17 mouse cellular contexts compared by ENCODE assay signal in the genomic region with DNA sequence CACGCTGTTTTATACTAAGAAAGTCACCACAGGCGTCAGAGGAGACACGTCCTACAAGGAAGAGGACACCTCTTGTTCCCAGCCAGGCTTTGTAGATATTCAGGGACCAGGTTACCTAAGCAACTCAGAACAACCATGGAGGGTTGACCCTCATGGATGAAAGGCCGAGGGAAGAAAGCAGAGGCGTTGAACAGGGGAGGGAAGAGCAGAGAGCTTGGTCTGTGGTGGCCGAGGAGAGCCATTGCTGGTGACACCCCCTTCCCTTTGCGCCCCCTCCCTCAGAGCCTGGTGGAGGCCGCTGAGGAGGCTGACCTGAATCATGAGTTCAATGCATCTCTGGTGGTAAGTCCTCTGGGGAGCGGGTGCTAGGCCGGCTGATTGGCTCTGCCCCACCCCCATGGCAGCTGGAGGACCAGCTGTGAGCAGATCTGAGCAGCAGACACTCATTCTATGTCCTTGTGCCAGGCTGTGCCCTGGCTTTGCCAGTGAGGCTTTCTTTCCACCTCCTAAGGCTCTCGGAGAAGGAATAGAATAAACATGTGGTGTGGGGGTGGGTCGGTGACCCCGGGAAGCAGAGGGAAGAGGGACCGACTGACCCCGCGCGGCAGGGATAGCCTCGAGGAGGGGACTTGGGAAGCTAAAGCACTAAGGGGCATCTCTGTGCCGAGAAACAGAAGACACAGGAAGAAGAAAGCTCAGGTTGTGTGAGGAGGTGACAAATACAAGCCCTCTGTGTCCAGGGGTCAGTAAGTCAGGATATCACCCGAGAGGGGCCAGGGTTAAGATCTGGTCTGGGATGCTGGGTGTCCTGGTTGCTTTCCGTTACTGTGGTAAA. TPM values are rescaled to one million over a fixed set of nuclear protein-coding genes. Genes with fewer than 3 reads are reported as not detected.
DNase-seq lines count a peak whose midpoint lies in the region; ATAC-seq and TF ChIP-seq lines count a peak whose summit lies in the region.
"Had no signal": no experiment of that assay in that cellular context is flagged by ENCODE, and none has a peak within 500 bp of the region (broad histone marks: within the 10 kb centered on the region; RNA-seq: fewer than 3 reads in every experiment).

No protein-coding gene starts in this region.

- no peak for TF ChIP-seq CTCF in layer of hippocampus, adult 2 months (conservative IDR thresholded peaks at IDR 0.05)

- no peaks in the 10 kb centered on the region for H3K36me3 ChIP-seq in embryonic facial prominence, embryonic 15.5 days
- H3K36me3 ChIP-seq: forebrain, embryonic 12.5 days; hindbrain, embryonic 15.5 days; liver, embryonic 12.5 days; lung, embryonic 15.5 days; neural tube, embryonic 12.5 days had no signal

- WGBS in embryonic facial prominence, embryonic 15.5 days = 42% methylated on average over 21 of the region's 21 CpGs

- ATAC-seq in frontal cortex, adult (ENCODE audit: low TSS enrichment) = peak; percentile 47
- ATAC-seq in embryonic facial prominence, embryonic 15.5 days (ENCODE audit: insufficient number of reproducible peaks, low FRiP score, low TSS enrichment, low read depth) = 0 out of 2 replicates have a peak, but pooled peaks have one; percentile 11
- ATAC-seq: liver, embryonic 12.5 days; midbrain, embryonic 16.5 days had no signal

- H3K4me3 ChIP-seq in layer of hippocampus, adult 2 months = no peak overlapping the region
- no peak overlapping the region for H3K4me3 ChIP-seq in embryonic facial prominence, embryonic 15.5 days (replicated peaks)
- H3K4me3 ChIP-seq: forebrain, embryonic 12.5 days; hindbrain, embryonic 15.5 days; liver, embryonic 12.5 days; lung, embryonic 15.5 days; neural tube, embryonic 12.5 days had no signal

- peaks cover 8% of the 10 kb centered on the region for H3K4me1 ChIP-seq in embryonic facial prominence, embryonic 15.5 days
- H3K4me1 ChIP-seq: liver, embryonic 12.5 days had no signal

- 0 out of 2 replicates have a peak, but pooled peaks cover 2% of the 10 kb centered on the region for H3K9me3 ChIP-seq in embryonic facial prominence, embryonic 15.5 days (replicated peaks)
- H3K9me3 ChIP-seq: hindbrain, embryonic 15.5 days; lung, embryonic 15.5 days had no signal

- DNase-seq in frontal cortex, postnatal 14 days (ENCODE audit: low spot score in 2 of 2) = no peak
- DNase-seq in layer of hippocampus, adult 2 months (ENCODE audit: low spot score in 2 of 2) = no peak
- DNase-seq in layer of hippocampus, adult 8-10 months (ENCODE audit: low spot score in 2 of 2) = no peak
- DNase-seq in brain, adult 2 months (ENCODE audit: low read depth, low spot score) = peak; percentile 86
- no peak for DNase-seq in urinary bladder, postnatal 36 days (ENCODE audit: low spot score in 2 of 2)
- DNase-seq in spleen, adult 12 weeks (ENCODE audit: low spot score) = no peak
- DNase-seq: heart, postnatal 14 days; kidney, adult 18-20 months; kidney, postnatal 10 days had no signal

- no peaks in the 10 kb centered on the region for H3K27me3 ChIP-seq in embryonic facial prominence, embryonic 15.5 days
- H3K27me3 ChIP-seq: forebrain, embryonic 12.5 days; hindbrain, embryonic 15.5 days; liver, embryonic 12.5 days; lung, embryonic 15.5 days; neural tube, embryonic 12.5 days had no signal

- no peak overlapping the region for H3K9ac ChIP-seq in embryonic facial prominence, embryonic 15.5 days
- H3K9ac ChIP-seq: forebrain, embryonic 12.5 days; hindbrain, embryonic 15.5 days; liver, embryonic 12.5 days; lung, embryonic 15.5 days; neural tube, embryonic 12.5 days had no signal

- peak overlapping the region; percentile 43; the same call in 1 of the 2 replicates for H3K27ac ChIP-seq in layer of hippocampus, adult 2 months
- H3K27ac ChIP-seq in embryonic facial prominence, embryonic 15.5 days (replicated peaks) = no peak overlapping the region
- H3K27ac ChIP-seq: forebrain, embryonic 12.5 days; hindbrain, embryonic 15.5 days; liver, embryonic 12.5 days; lung, embryonic 15.5 days; neural tube, embryonic 12.5 days had no signal

- no peak overlapping the region for H3K4me2 ChIP-seq in embryonic facial prominence, embryonic 15.5 days (replicated peaks)
- H3K4me2 ChIP-seq: forebrain, embryonic 12.5 days; hindbrain, embryonic 15.5 days; liver, embryonic 12.5 days; lung, embryonic 15.5 days; neural tube, embryonic 12.5 days had no signal

RNA-seq across cellular contexts. Expression of a gene that starts 4.8 kb away (rescaled TPM):
- 1 to 10 TPM; 1.8 to 1.9 TPM for total RNA-seq in layer of hippocampus, adult 2 months (2021)
- total RNA-seq in layer of hippocampus, adult 8-10 months (2022) = 1 to 10 TPM in 3 of 4 experiments, under 1 TPM in 1; 0.93 to 3.8 (median 2.7) TPM
- polyA plus RNA-seq in embryonic facial prominence, embryonic 15.5 days (2015; fragmentation: Nextera tagmentation; extraction: Ambion mirVana) = 0.04 and 0.11 TPM in 2 replicates
- polyA plus RNA-seq: forebrain, embryonic 12.5 days had no signal

RNA-seq across cellular contexts. Expression of a gene that starts 44.9 kb away (rescaled TPM):
- 10 to 100 TPM; 86.4 to 90.0 TPM for total RNA-seq in layer of hippocampus, adult 2 months (2021)
- 10 to 100 TPM; 67.6 to 88.2 (median 75.8) TPM for total RNA-seq in layer of hippocampus, adult 8-10 months (2022)
- polyA plus RNA-seq in embryonic facial prominence, embryonic 15.5 days (2015; fragmentation: Nextera tagmentation; extraction: Ambion mirVana) = 5.0 and 5.8 TPM in 2 replicates
